Mouse (Mus musculus): ENCODE data around the gene Map3k3.

Map3k3 gene

GRCm38 (mm10) chr11:106132516-106132915, 48.1 kb downstream of the Map3k3 start:
- ChIA-PET POLR2A (interaction anchor here in 2 of 4 experiments (0.9 to 3.9 kb wide), 7 partner anchors 7 to 355 kb away, joined by 3 to 33 read pairs (median 3); partner anchors contain the start of gene Ern1 (in 1 of the 2)), CTCF (interaction anchor here in 1 of 4 experiments (0.6 kb wide), 1 partner anchor 47 kb away, joined by 3 read pairs; no protein-coding TSS in a partner anchor)

GRCm38 (mm10) chr11:106134580-106135528, 50.4 kb downstream of the Map3k3 start:
- POLR2A ChIA-PET: interaction anchor here in 3 of 4 experiments (0.6 to 6.5 kb wide), 62 partner anchors 10 to 1783 kb away, joined by 3 to 68 read pairs (median 4); partner anchors contain the start of genes Ccdc47 (in 3 of the 3), Map3k3 (in 3 of the 3), Gm10840 (in 2 of the 3) and Limd2 (in 2 of the 3)
- CTCF ChIA-PET: interaction anchor here (0.6 to 1.4 kb wide), 8 partner anchors 10 to 674 kb away, joined by 3 to 6 read pairs (median 3); no protein-coding TSS in a partner anchor

GRCm38 (mm10) chr11:106151219-106151618, 66.8 kb downstream of the Map3k3 start:
- ChIA-PET CTCF (interaction anchor here in 2 of 4 experiments (0.6 to 0.8 kb wide), 2 partner anchors 180 to 267 kb away, joined by 3 read pairs; no protein-coding TSS in a partner anchor), POLR2A (interaction anchor here in 2 of 4 experiments (1.4 to 10.4 kb wide), 6 partner anchors 10 to 201 kb away, joined by 3 to 68 read pairs (median 4); partner anchors contain the start of genes Ccdc47 (in 1 of the 2), Gm10840 (in 1 of the 2), Limd2 (in 1 of the 2) and Map3k3 (in 1 of the 2))

- CTCF ChIA-PET: no interaction called here
- POLR2A ChIA-PET: interaction anchor here in 3 of 4 experiments (0.6 to 10.4 kb wide), 9 partner anchors 8 to 971 kb away, joined by 3 to 68 read pairs (median 3); partner anchors contain the start of genes Gm10840 (in 2 of the 3), Limd2 (in 2 of the 3) and Ccdc47 (in 1 of the 3)
Observed at GRCm38 (mm10) chr11:106152132-106152531, 67.7 kb downstream of the Map3k3 start.

- ChIA-PET POLR2A (interaction anchor here in 3 of 4 experiments (0.5 to 3.2 kb wide), 10 partner anchors 10 to 69 kb away, joined by 3 to 16 read pairs (median 3); no protein-coding TSS in a partner anchor), CTCF (no interaction called here)
Observed at GRCm38 (mm10) chr11:106154091-106154490, 69.7 kb downstream of the Map3k3 start.

GRCm38 (mm10) chr11:106154770-106155169, 70.4 kb downstream of the Map3k3 start:
- ChIA-PET CTCF (interaction anchor here in 3 of 4 experiments (0.6 to 0.7 kb wide), 3 partner anchors 50 to 190 kb away, joined by 3 to 6 read pairs (median 4); no protein-coding TSS in a partner anchor), POLR2A (interaction anchor here in 3 of 4 experiments (0.5 to 3.2 kb wide), 13 partner anchors 9 to 1031 kb away, joined by 3 to 16 read pairs (median 4); partner anchors contain the start of gene Map3k3 (in 1 of the 3))

- CTCF ChIA-PET: interaction anchor here in 1 of 4 experiments (0.6 kb wide), 1 partner anchor 1924 kb away, joined by 3 read pairs; the partner anchor contains the start of gene Mapt
- POLR2A ChIA-PET: interaction anchor here in 3 of 4 experiments (0.6 to 3.2 kb wide), 11 partner anchors 9 to 814 kb away, joined by 3 to 16 read pairs (median 4); no protein-coding TSS in a partner anchor
Observed at GRCm38 (mm10) chr11:106155761-106156160, 71.3 kb downstream of the Map3k3 start.

GRCm38 (mm10) chr11:106156257-106156656, 71.8 kb downstream of the Map3k3 start:
- CTCF ChIA-PET: no interaction called here
- POLR2A ChIA-PET: interaction anchor here in 2 of 4 experiments (0.6 to 3.2 kb wide), 8 partner anchors 10 to 815 kb away, joined by 3 to 16 read pairs (median 3); no protein-coding TSS in a partner anchor

GRCm38 (mm10) chr11:106157154-106157553, 72.7 kb downstream of the Map3k3 start:
- CTCF ChIA-PET: no interaction called here

GRCm38 (mm10) chr11:106158081-106158929, 73.9 kb downstream of the Map3k3 start:
- CTCF ChIA-PET: interaction anchor here in 1 of 4 experiments (0.7 to 1.3 kb wide), 3 partner anchors 12 to 36 kb away, joined by 3 to 6 read pairs (median 4); no protein-coding TSS in a partner anchor
- POLR2A ChIA-PET: interaction anchor here in 3 of 4 experiments (0.6 to 3.1 kb wide), 20 partner anchors 8 to 269 kb away, joined by 3 to 16 read pairs (median 4); partner anchors contain the start of genes Ccdc47 (in 1 of the 3), Map3k3 (in 1 of the 3) and Strada (in 1 of the 3)

More at GRCm38 (mm10) chr11:106157154-106157553, 72.7 kb downstream of the Map3k3 start:
- POLR2A ChIA-PET: interaction anchor here in 2 of 4 experiments (1.3 to 3.1 kb wide), 5 partner anchors 7 to 100 kb away, joined by 3 to 16 read pairs (median 6); no protein-coding TSS in a partner anchor

- ChIA-PET POLR2A (interaction anchor here in 3 of 4 experiments (0.6 to 3.1 kb wide), 18 partner anchors 9 to 208 kb away, joined by 3 to 16 read pairs (median 4); partner anchors contain the start of genes Ccdc47 (in 1 of the 3), Map3k3 (in 1 of the 3) and Strada (in 1 of the 3)), CTCF (interaction anchor here in 2 of 4 experiments (0.5 to 1.1 kb wide), 4 partner anchors 13 to 190 kb away, joined by 3 to 5 read pairs (median 4); no protein-coding TSS in a partner anchor)
Observed at GRCm38 (mm10) chr11:106158930-106159215, 74.5 kb downstream of the Map3k3 start.

- POLR2A ChIA-PET: interaction anchor here in 3 of 4 experiments (0.6 to 3.1 kb wide), 18 partner anchors 9 to 209 kb away, joined by 3 to 16 read pairs (median 4); partner anchors contain the start of genes Ccdc47 (in 1 of the 3), Map3k3 (in 1 of the 3) and Strada (in 1 of the 3)
Observed at GRCm38 (mm10) chr11:106159216-106159920, 75.0 kb downstream of the Map3k3 start.

GRCm38 (mm10) chr11:106159921-106160840, 75.8 kb downstream of the Map3k3 start:
- CTCF ChIA-PET: interaction anchor here in 2 of 4 experiments (0.5 to 1.1 kb wide), 3 partner anchors 171 to 233 kb away, joined by 3 to 4 read pairs (median 3); no protein-coding TSS in a partner anchor
- POLR2A ChIA-PET: interaction anchor here in 3 of 4 experiments (0.7 to 2.8 kb wide), 29 partner anchors 8 to 838 kb away, joined by 3 to 31 read pairs (median 4); partner anchors contain the start of genes Ccdc47 (in 2 of the 3), Cep95 (in 1 of the 3), Ddx5 (in 1 of the 3) and Map3k3 (in 1 of the 3)

More at GRCm38 (mm10) chr11:106159216-106159920, 75.0 kb downstream of the Map3k3 start:
- CTCF ChIA-PET: interaction anchor here in 2 of 4 experiments (0.5 to 1.1 kb wide), 4 partner anchors 13 to 190 kb away, joined by 3 to 5 read pairs (median 4); no protein-coding TSS in a partner anchor

GRCm38 (mm10) chr11:106160841-106161721, 76.7 kb downstream of the Map3k3 start, which contains the start of the genes Gm10840 and Limd2:
TSS of gene Gm10840 (plus strand) at chr11:106160850.
TSS of gene Limd2 (minus strand) at chr11:106160860.
- ChIA-PET CTCF (interaction anchor here (0.5 to 1.3 kb wide), 10 partner anchors 17 to 975 kb away, joined by 3 to 12 read pairs (median 3); no protein-coding TSS in a partner anchor), POLR2A (interaction anchor here in 3 of 4 experiments (0.6 to 2.8 kb wide), 39 partner anchors 8 to 837 kb away, joined by 3 to 31 read pairs (median 3); partner anchors contain the start of genes Ccdc47 (in 2 of the 3), Cep95 (in 1 of the 3), Dcaf7 (in 1 of the 3) and Ddx5 (in 1 of the 3))

Data from embryonic stem cell, embryonic (primary cell).